In the genomic region with DNA sequence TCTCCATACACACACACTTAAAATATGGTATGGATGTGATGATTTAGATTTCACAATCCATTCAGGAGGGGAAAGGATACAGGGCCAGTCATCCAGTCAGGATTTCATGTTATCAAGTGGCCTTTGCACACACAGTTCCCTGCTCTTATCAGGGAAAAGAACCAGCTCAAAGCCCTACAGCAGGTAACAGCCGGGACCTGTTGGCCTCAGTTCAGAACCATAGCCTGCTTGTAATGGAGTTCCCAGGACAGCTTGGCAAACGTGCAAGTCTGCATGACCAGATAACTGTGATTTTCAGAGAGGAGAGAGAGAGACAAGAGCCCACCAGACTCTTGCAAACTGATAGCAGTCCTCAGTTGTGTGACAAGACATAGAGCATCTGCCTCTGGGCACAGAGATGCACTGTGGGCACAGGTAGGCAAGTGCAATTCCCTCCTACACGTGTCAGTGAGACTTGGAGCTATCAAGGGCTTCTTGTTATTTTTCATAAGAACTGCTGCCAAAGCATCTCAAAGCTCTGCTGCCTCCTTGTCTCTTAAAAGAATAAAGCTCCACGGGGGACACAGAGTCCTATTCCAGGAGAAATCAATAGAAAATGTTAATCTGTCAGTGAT, we compare ENCODE assay signal across 11 mouse cellular contexts.
DNase-seq lines count a peak whose midpoint lies in the region; ATAC-seq and TF ChIP-seq lines count a peak whose summit lies in the region.
"Had no signal": no experiment of that assay in that cellular context is flagged by ENCODE, and none has a peak within 500 bp of the region (broad histone marks: within the 10 kb centered on the region; RNA-seq: fewer than 3 reads in every experiment).

No protein-coding gene starts in this region.

- 26% methylated on average over 4 of the region's 4 CpGs for WGBS in hindbrain, embryonic 10.5 days
- WGBS in hindbrain, embryonic 11.5 days = 27% methylated on average over 4 of the region's 4 CpGs
- 34% methylated on average over 4 of the region's 4 CpGs for WGBS in stomach, embryonic 16.5 days
- WGBS in stomach, postnatal 0 days = 30% methylated on average over 4 of the region's 4 CpGs

- no peaks in the 10 kb centered on the region for H3K36me3 ChIP-seq in hindbrain, embryonic 10.5 days
- no peaks in the 10 kb centered on the region for H3K36me3 ChIP-seq in hindbrain, embryonic 11.5 days (ENCODE audit: control insufficient read depth, insufficient read depth, low read length)
- H3K36me3 ChIP-seq in stomach, embryonic 16.5 days (ENCODE audit: control insufficient read depth, insufficient read depth, low read length) = no peaks in the 10 kb centered on the region
- no peaks in the 10 kb centered on the region for H3K36me3 ChIP-seq in stomach, postnatal 0 days (ENCODE audit: control insufficient read depth, insufficient read depth, low read length)

- 0 out of 2 replicates have a peak overlapping the region, but pooled peaks have one; percentile 29 for H3K27ac ChIP-seq in hindbrain, embryonic 10.5 days
- H3K27ac ChIP-seq in hindbrain, embryonic 11.5 days (ENCODE audit: low read depth, low read length) = no peak overlapping the region
- no peak overlapping the region for H3K27ac ChIP-seq in stomach, embryonic 16.5 days (ENCODE audit: low read length)
- H3K27ac ChIP-seq in stomach, postnatal 0 days (replicated peaks) = no peak overlapping the region
- H3K27ac ChIP-seq: kidney, postnatal 0 days had no signal

- H3K4me1 ChIP-seq in hindbrain, embryonic 10.5 days (replicated peaks) = peaks cover 36% of the 10 kb centered on the region
- H3K4me1 ChIP-seq in hindbrain, embryonic 11.5 days (replicated peaks; ENCODE audit: control insufficient read depth, insufficient read depth, low read length) = no peaks in the 10 kb centered on the region
- 0 out of 2 replicates have a peak, but pooled peaks cover 10% of the 10 kb centered on the region for H3K4me1 ChIP-seq in stomach, embryonic 16.5 days (ENCODE audit: control insufficient read depth, insufficient read depth, low read length)
- H3K4me1 ChIP-seq in stomach, postnatal 0 days (replicated peaks; ENCODE audit: control insufficient read depth, insufficient read depth) = peaks cover 4% of the 10 kb centered on the region; the same call in 1 of the 2 replicates

- H3K4me3 ChIP-seq in hindbrain, embryonic 10.5 days = no peak overlapping the region
- no peak overlapping the region for H3K4me3 ChIP-seq in hindbrain, embryonic 11.5 days (ENCODE audit: low read depth, low read length)
- no peak overlapping the region for H3K4me3 ChIP-seq in stomach, embryonic 16.5 days (replicated peaks; ENCODE audit: low read length)
- no peak overlapping the region for H3K4me3 ChIP-seq in stomach, postnatal 0 days (ENCODE audit: low read depth, low read length)

- DNase-seq in hindbrain, embryonic 10.5 days (ENCODE audit: low spot score) = no peak
- DNase-seq in hindbrain, embryonic 11.5 days (ENCODE audit: low spot score) = no peak
- DNase-seq in stomach, postnatal 0 days (ENCODE audit: low spot score) = no peak
- peak; percentile 73 to 76 for DNase-seq in cerebellum, postnatal 36 days
- no peak for DNase-seq in adrenal gland, adult 8-10 months
- DNase-seq: adrenal gland, postnatal 25 days; thymus, postnatal 25 days had no signal

- peaks cover 27% of the 10 kb centered on the region for H3K27me3 ChIP-seq in hindbrain, embryonic 10.5 days (ENCODE audit: insufficient read depth, poor library complexity, severe bottlenecking)
- H3K27me3 ChIP-seq in hindbrain, embryonic 11.5 days (ENCODE audit: control insufficient read depth, insufficient read depth, low read length) = peaks cover 2% of the 10 kb centered on the region; the same call in 1 of the 2 replicates
- no peaks in the 10 kb centered on the region for H3K27me3 ChIP-seq in stomach, embryonic 16.5 days (ENCODE audit: control insufficient read depth, insufficient read depth, low read length)
- no peaks in the 10 kb centered on the region for H3K27me3 ChIP-seq in stomach, postnatal 0 days (ENCODE audit: control insufficient read depth, insufficient read depth, low read length)
- H3K27me3 ChIP-seq: CH12.LX had no signal

- no peaks in the 10 kb centered on the region for H3K9me3 ChIP-seq in hindbrain, embryonic 10.5 days
- H3K9me3 ChIP-seq in hindbrain, embryonic 11.5 days (ENCODE audit: control insufficient read depth, low read length) = no peaks in the 10 kb centered on the region
- H3K9me3 ChIP-seq in stomach, embryonic 16.5 days (replicated peaks; ENCODE audit: control insufficient read depth, low read length) = no peaks in the 10 kb centered on the region
- H3K9me3 ChIP-seq in stomach, postnatal 0 days (ENCODE audit: control insufficient read depth, low read length) = no peaks in the 10 kb centered on the region

- H3K9ac ChIP-seq in hindbrain, embryonic 11.5 days (ENCODE audit: low read depth, low read length) = no peak overlapping the region
- H3K9ac ChIP-seq in stomach, embryonic 16.5 days (ENCODE audit: low read length) = no peak overlapping the region
- no peak overlapping the region for H3K9ac ChIP-seq in stomach, postnatal 0 days (ENCODE audit: low read length)

- ATAC-seq in hindbrain, embryonic 11.5 days (ENCODE audit: low FRiP score) = no peak; the same call in 1 of the 2 replicates
- ATAC-seq in stomach, embryonic 16.5 days (ENCODE audit: insufficient read depth, low FRiP score) = peak; percentile 60; the same call in 1 of the 2 replicates
- no peak; the same call in 1 of the 2 replicates for ATAC-seq in stomach, postnatal 0 days (ENCODE audit: low FRiP score, low TSS enrichment)
- ATAC-seq in monocyte, adult 5-6 weeks (replicated peaks; ENCODE audit: insufficient number of reproducible peaks, low FRiP score, low TSS enrichment, poor library complexity, severe bottlenecking) = no peak

- no peak overlapping the region for H3K4me2 ChIP-seq in hindbrain, embryonic 11.5 days (replicated peaks; ENCODE audit: low read depth, low read length)
- H3K4me2 ChIP-seq in stomach, embryonic 16.5 days (ENCODE audit: low read depth, low read length) = no peak overlapping the region
- no peak overlapping the region for H3K4me2 ChIP-seq in stomach, postnatal 0 days (replicated peaks; ENCODE audit: low read depth)

- TF ChIP-seq CTCF in stomach, postnatal 0 days (IDR thresholded peaks at IDR 0.05; ENCODE audit: low read depth) = no peak

- no peak for TF ChIP-seq EP300 in stomach, postnatal 0 days (optimal IDR thresholded peaks at IDR 0.05)

Comparison
In these comparisons a context has a peak if more than half of its experiments do, and no peak if none do; other contexts are left out.
1. DNase-seq: peak in cerebellum, postnatal 36 days (2 of 2); none in hindbrain, embryonic 10.5 days (single experiment), hindbrain, embryonic 11.5 days (single experiment), stomach, postnatal 0 days (single experiment) and adrenal gland, adult 8-10 months (single experiment).